Mouse (Mus musculus) midbrain, embryonic 16.5 days (tissue): ENCODE results near the gene Wipf2. TPM values are rescaled to one million over a fixed set of nuclear protein-coding genes. Genes with fewer than 3 reads are reported as not detected.

ENCODE experiments used
- ATAC-seq: fragments of 200-750 bp; cut with Nextera tagmentation; 2 replicates; pipeline ENCODE4 v1.8.0; 2017; ENCODE audit warnings: moderate TSS enrichment
- H3K27ac ChIP-seq: fragments of 300-500 bp; sonication (generic); 2 replicates; pipeline ENCODE4 v1.5.1; 2014; ENCODE audit warnings: mild to moderate bottlenecking, low read length, mixed read lengths
- H3K27me3 ChIP-seq: fragments of 300-500 bp; sonication (generic); 2 replicates; pipeline ENCODE4 v1.6.1; 2014; ENCODE audit warnings: low read depth, low read length, mixed read lengths; ENCODE audit not compliant: control insufficient read depth, insufficient read depth
- H3K36me3 ChIP-seq: fragments of 300-500 bp; sonication (generic); 2 replicates; pipeline ENCODE4 v1.6.1; 2014; ENCODE audit warnings: mild to moderate bottlenecking, low read length, moderate library complexity, mixed read lengths; ENCODE audit not compliant: control insufficient read depth, insufficient read depth
- H3K4me1 ChIP-seq: fragments of 300-500 bp; sonication (generic); 2 replicates; pipeline ENCODE4 v1.6.1; 2014; ENCODE audit warnings: mild to moderate bottlenecking, low read length, mixed read lengths; ENCODE audit not compliant: control insufficient read depth, insufficient read depth
- H3K4me2 ChIP-seq: fragments of 300-500 bp; sonication (generic); 2 replicates; pipeline ENCODE4 v1.6.1; 2014; ENCODE audit warnings: mild to moderate bottlenecking, low read length, mixed read lengths
- H3K4me3 ChIP-seq: fragments of 300-500 bp; sonication (generic); 2 replicates; pipeline ENCODE4 v1.5.1; 2014; ENCODE audit warnings: low read depth, mild to moderate bottlenecking, low read length, moderate library complexity, mixed read lengths
- H3K9ac ChIP-seq: fragments of 300-500 bp; sonication (generic); 2 replicates; pipeline ENCODE4 v1.6.1; 2014; ENCODE audit warnings: low read depth, low read length, mixed read lengths
- H3K9me3 ChIP-seq: fragments of 300-500 bp; sonication (generic); replicated peaks from 2 replicates; pipeline ENCODE4 v1.6.1; 2014; ENCODE audit warnings: mild to moderate bottlenecking, low read length, mixed read lengths; ENCODE audit not compliant: control insufficient read depth, poor library complexity, severe bottlenecking
- WGBS: fragments of 180-500 bp; shearing (Covaris S2); extraction: QIAGEN DNeasy Blood & Tissue Kit; methylation state at CpG from one replicate; pipeline ENCODE4 v1.1.7; 2014; 5-methylcytosine and 5-hydroxymethylcytosine counted together
- polyA plus RNA-seq: library from polyadenylated mRNA; unstranded; fragments of >200 nt; fragmentation: Nextera tagmentation; extraction: Ambion mirVana; gene quantifications from 2 replicates; pipeline ENCODE4 v1.2.1, GENCODE M21; 2015

Gene Wipf2
- polyA plus RNA-seq, 1 experiment from 2014 or later: 4.7 TPM

DNA sequence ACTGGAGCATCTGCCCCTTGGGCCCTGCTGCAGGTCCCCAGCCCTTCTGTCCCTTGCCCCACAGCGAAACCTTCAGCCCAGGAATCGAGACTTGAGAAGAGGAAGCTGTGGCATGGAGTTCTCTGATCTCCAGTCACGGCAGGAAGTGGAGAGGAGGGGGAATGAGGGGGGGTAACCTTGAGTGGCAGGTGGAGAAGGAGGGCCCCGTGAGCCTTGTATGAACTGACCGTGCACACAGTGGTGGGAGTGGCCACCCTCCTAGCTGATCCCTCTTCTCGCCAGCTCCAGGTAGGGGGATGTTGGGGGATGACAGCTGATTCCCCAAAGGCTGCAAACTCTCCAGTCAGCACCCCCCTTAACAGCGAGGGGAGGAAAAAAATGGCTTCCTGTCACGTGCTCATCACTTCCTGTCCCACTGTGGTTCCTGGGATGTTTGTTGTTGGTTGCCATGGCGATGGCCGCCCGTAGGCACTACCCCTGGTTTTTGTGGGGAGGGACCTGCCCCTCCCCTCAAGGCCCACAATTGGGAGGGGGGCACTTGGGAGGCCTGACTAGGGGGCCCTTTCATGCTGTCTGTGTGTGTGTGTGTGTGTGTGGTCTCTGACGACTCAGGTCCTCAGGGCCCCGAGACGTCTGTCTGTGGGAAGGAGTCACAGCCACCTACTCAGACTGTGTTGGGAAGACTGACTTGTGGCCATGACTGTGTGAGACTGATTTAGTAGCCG, 78.5 kb downstream of the Wipf2 start:
- Histone ChIP-seq H3K27ac (peak overlapping the region; percentile 86), H3K4me3 (peak overlapping the region; percentile 45), H3K4me1 (peaks cover 42% of the 10 kb centered on the region), H3K9ac (peak overlapping the region; percentile 63), H3K4me2 (peak overlapping the region; percentile 78), H3K36me3 (no peaks in the 10 kb centered on the region), H3K9me3 (no peaks in the 10 kb centered on the region), H3K27me3 (peaks cover 4% of the 10 kb centered on the region; the same call in 1 of the 2 replicates)
- peak; percentile 44 for ATAC-seq
- WGBS: 2% methylated on average over 15 of the region's 15 CpGs

DNA sequence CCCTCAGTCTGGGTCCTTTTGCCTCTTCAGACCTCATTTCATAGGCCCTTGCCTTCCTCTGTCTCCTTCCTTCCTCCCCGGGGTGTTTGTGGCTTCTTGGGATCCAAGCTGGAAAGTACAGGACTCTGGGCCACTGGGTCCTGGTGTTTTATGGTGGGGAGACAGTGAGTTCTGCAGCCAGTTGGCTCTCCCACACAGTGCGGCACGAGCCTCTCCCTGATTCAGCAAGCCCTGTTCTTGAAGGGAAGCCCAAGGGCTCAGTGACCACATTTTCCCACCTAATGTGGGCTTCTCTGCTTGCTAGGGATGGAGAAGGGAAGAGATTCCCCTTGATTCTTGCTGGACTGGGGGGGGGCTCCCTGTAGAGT, 79.1 kb downstream of the Wipf2 start:
- peak overlapping the region; percentile 45 for H3K4me3 ChIP-seq
- H3K9me3 ChIP-seq: no peaks in the 10 kb centered on the region
- H3K27ac ChIP-seq: peak overlapping the region; percentile 86
- ATAC-seq: no peak
- peak overlapping the region; percentile 78 for H3K4me2 ChIP-seq
- H3K4me1 ChIP-seq: peaks cover 41% of the 10 kb centered on the region
- H3K36me3 ChIP-seq: no peaks in the 10 kb centered on the region
- peak overlapping the region; percentile 63 for H3K9ac ChIP-seq
- 54% methylated on average over 3 of the region's 3 CpGs for WGBS
- peaks cover 4% of the 10 kb centered on the region; the same call in 1 of the 2 replicates for H3K27me3 ChIP-seq

DNA sequence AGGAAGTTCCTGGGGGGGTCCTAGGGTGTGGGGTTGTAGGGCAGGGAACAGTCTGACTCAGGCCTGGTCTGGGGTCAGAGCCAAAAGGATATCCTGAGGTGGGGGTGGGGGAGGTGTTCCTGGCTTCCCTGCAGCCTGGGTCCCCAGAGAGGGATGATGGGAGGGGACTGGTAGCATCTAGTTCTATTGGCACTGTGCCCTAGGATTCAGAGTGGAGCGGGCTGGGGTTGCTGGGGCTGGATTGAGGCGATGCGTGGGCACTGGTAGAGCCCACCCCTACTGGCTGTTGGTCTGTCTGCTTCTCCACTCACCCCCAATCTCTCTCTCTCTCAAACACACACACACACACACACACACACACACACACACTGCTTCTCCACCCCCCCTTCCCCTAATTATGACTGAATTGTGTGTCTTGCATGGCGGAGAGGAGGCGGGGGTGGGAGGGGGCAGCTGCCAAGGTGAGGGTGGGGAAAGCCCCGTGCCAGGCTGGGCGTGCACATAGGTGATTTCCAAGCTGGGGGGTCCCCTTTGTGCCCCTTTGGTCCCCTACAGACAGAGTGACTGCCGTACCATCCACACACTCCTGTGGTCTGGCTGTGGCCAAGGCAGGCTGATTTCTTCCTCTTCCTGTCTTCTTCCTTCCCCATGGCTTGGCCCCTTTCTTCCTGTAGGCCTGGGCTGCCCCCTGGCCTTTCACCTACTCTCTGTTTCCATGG, 79.6 kb downstream of the Wipf2 start:
- Histone ChIP-seq H3K36me3 (no peaks in the 10 kb centered on the region), H3K4me1 (peaks cover 37% of the 10 kb centered on the region), H3K4me2 (peak overlapping the region; percentile 78; the same call in 1 of the 2 replicates), H3K27me3 (peaks cover 4% of the 10 kb centered on the region; the same call in 1 of the 2 replicates), H3K27ac (peak overlapping the region; percentile 86), H3K9me3 (no peaks in the 10 kb centered on the region), H3K9ac (0 out of 2 replicates have a peak overlapping the region, but pooled peaks have one; percentile 63), H3K4me3 (no peak overlapping the region)
- 57% methylated on average over 8 of the region's 8 CpGs for WGBS
- no peak for ATAC-seq

DNA sequence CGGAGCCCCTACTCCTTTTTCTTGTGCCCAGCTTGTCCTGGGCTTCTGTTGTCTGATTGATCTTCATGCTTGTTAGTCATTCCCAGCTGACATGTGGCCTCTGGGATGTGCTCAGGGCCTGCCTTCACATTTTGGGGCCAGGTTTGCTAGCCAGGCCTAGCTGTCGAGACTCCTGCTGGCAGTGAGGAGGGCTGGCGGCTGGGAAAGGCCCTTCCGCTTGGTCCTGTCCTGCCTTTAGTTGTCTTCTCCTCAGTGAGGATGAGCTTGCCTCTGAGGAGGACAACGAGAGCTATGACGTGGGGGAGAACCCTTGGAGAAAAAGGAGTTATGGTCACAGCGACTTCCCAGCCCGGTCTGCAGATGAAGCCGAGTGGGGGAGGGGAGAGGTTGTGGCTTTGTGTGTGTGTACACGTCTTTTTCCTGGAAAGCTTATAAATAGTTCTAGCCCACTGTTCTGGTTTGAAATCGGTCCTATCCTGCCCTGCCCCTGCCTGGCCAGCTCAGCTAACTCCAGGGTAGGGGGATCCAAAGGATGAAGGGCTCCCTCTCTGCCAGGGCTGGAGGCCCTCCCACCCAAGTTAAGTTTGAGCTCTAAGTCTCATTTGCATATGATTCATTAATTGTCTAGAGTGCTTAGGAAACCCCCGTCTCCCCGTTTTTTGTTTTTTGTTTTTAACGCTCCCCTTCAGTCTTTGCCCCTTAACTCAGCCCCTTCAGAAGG, 80.5 kb downstream of the Wipf2 start:
- no peak overlapping the region for H3K4me3 ChIP-seq
- no peaks in the 10 kb centered on the region for H3K27me3 ChIP-seq
- H3K27ac ChIP-seq: peak overlapping the region; percentile 58
- no peaks in the 10 kb centered on the region for H3K36me3 ChIP-seq
- H3K9ac ChIP-seq: 0 out of 2 replicates have a peak overlapping the region, but pooled peaks have one; percentile 34
- H3K9me3 ChIP-seq: no peaks in the 10 kb centered on the region
- WGBS: 28% methylated on average over 14 of the region's 14 CpGs
- H3K4me1 ChIP-seq: peaks cover 31% of the 10 kb centered on the region
- H3K4me2 ChIP-seq: no peak overlapping the region
- ATAC-seq: no peak

- H3K27me3 ChIP-seq: no peaks in the 10 kb centered on the region
- no peak overlapping the region for H3K9ac ChIP-seq
- peaks cover 31% of the 10 kb centered on the region for H3K4me1 ChIP-seq
- no peaks in the 10 kb centered on the region for H3K9me3 ChIP-seq
- no peak for ATAC-seq
- H3K4me3 ChIP-seq: no peak overlapping the region
- WGBS: 23% methylated on average over 11 of the region's 11 CpGs
- no peaks in the 10 kb centered on the region for H3K36me3 ChIP-seq
- no peak overlapping the region for H3K27ac ChIP-seq
- H3K4me2 ChIP-seq: no peak overlapping the region
Measured at GRCm38 (mm10) chr11:98944897-98945604, 81.6 kb downstream of the Wipf2 start.

DNA sequence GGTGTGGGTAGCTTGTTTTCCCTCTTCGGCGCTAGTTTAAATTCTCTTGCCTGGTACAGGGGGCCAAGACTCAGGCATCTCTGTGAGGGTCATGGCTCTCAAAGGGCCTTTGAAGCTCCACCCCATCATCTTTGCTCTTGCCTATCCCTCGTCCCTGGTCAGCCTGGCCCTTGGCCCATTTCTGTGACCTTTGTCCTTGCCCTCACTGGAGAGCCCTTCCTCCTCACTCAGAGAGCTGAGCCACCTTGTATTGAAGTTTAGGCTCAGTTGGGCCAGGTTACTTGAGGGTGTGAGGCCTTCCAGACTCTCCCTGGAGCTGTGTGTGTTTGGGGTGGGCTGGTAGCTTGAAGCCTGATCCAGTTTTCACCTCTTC, 82.2 kb downstream of the Wipf2 start:
- Histone ChIP-seq H3K27ac (no peak overlapping the region), H3K27me3 (no peaks in the 10 kb centered on the region), H3K36me3 (peaks cover 5% of the 10 kb centered on the region; the same call in 1 of the 2 replicates), H3K4me2 (no peak overlapping the region), H3K4me3 (no peak overlapping the region), H3K9ac (no peak overlapping the region), H3K9me3 (no peaks in the 10 kb centered on the region), H3K4me1 (peaks cover 29% of the 10 kb centered on the region)
- 59% methylated on average over 3 of the region's 3 CpGs for WGBS
- no peak for ATAC-seq

- Histone ChIP-seq H3K4me1 (peaks cover 18% of the 10 kb centered on the region), H3K9me3 (no peaks in the 10 kb centered on the region), H3K27ac (no peak overlapping the region), H3K4me2 (no peak overlapping the region), H3K36me3 (peaks cover 6% of the 10 kb centered on the region; the same call in 1 of the 2 replicates), H3K4me3 (no peak overlapping the region), H3K9ac (no peak overlapping the region), H3K27me3 (no peaks in the 10 kb centered on the region)
- 89% methylated on average over 18 of the region's 18 CpGs for WGBS
- no peak for ATAC-seq
Measured at GRCm38 (mm10) chr11:98947969-98948569, 84.6 kb downstream of the Wipf2 start.

DNA sequence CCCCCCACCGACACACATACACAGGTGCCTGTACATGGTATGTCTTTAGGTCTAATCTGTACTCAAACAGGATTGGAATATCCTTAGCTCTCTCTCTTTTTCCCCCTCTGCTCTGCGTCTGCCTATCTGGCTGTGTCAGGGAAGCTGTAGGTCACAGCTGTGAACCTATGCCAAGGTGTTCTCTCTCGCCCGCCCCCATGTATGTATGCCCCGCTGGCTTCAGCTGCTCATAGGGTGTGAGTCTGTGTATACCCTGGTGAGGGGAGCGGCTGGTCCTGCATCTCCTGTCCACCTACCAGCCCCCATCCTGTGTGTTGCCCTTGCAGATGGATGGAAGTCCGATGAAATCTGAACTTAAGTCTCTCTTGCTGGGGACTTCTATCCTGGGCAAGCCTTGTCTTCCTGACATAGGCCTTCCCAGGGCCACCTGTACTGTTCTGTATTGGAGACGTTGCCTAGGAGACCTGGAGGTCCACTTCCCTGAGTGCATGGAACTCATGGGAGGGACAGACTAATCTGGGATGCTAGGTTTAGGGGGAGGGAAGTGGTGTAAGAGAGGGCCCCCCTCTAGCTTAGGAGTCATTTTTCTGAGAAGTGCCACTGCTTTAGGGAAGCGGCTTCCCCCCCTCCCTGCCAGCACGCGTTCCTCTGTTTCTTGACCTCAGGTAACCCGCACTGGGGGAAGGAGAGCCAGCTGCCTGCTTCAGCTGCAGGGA, 86.0 kb downstream of the Wipf2 start:
- Histone ChIP-seq H3K4me2 (no peak overlapping the region), H3K4me1 (peaks cover 14% of the 10 kb centered on the region), H3K4me3 (no peak overlapping the region), H3K9ac (no peak overlapping the region), H3K27ac (no peak overlapping the region), H3K36me3 (peaks cover 6% of the 10 kb centered on the region; the same call in 1 of the 2 replicates), H3K9me3 (no peaks in the 10 kb centered on the region), H3K27me3 (no peaks in the 10 kb centered on the region)
- no peak for ATAC-seq
- 66% methylated on average over 12 of the region's 12 CpGs for WGBS
